Mouse (Mus musculus) forebrain, postnatal 0 days (tissue): ENCODE results near the gene Rflnb. TPM values are rescaled to one million over a fixed set of nuclear protein-coding genes. Genes with fewer than 3 reads are reported as not detected.

Experiments used
- ATAC-seq: fragments of 200-750 bp; cut with Nextera tagmentation; 2 replicates; pipeline ENCODE4 v1.8.0; 2017; ENCODE audit warnings: mild to moderate bottlenecking, moderate library complexity
- DNase-seq: peaks from one replicate; pipeline ENCODE4 v3.0.0-alpha.2; 2015
- H3K27ac ChIP-seq: fragments of 300-500 bp; sonication (generic); 2 replicates; pipeline ENCODE4 v1.5.1; 2014; ENCODE audit warnings: low read depth, mild to moderate bottlenecking, antibody characterized with exemption, low read length, moderate library complexity, mixed read lengths
- H3K27me3 ChIP-seq: fragments of 300-500 bp; sonication (generic); 2 replicates; pipeline ENCODE4 v1.6.1; 2014; ENCODE audit warnings: mild to moderate bottlenecking, low read length, mixed read lengths; ENCODE audit not compliant: insufficient read depth
- H3K36me3 ChIP-seq: fragments of 300-500 bp; sonication (generic); 2 replicates; pipeline ENCODE4 v1.6.1; 2014; ENCODE audit warnings: mild to moderate bottlenecking, moderate library complexity; ENCODE audit not compliant: insufficient read depth
- H3K4me1 ChIP-seq: fragments of 300-500 bp; sonication (generic); 2 replicates; pipeline ENCODE4 v1.6.1; 2014; ENCODE audit warnings: antibody characterized with exemption; ENCODE audit not compliant: insufficient read depth
- H3K4me2 ChIP-seq: fragments of 300-500 bp; sonication (generic); 2 replicates; pipeline ENCODE4 v1.6.1; 2014; ENCODE audit warnings: low read depth, mild to moderate bottlenecking, moderate library complexity
- H3K4me3 ChIP-seq: fragments of 300-500 bp; sonication (generic); 2 replicates; pipeline ENCODE4 v1.5.1; 2014; ENCODE audit warnings: low read depth, low read length, mixed read lengths
- H3K9ac ChIP-seq: fragments of 300-500 bp; sonication (generic); 2 replicates; pipeline ENCODE4 v1.6.1; 2014; ENCODE audit warnings: mild to moderate bottlenecking
- H3K9me3 ChIP-seq: fragments of 300-500 bp; sonication (generic); 2 replicates; pipeline ENCODE4 v1.6.1; 2016; ENCODE audit warnings: low read length
- CTCF ChIP-seq: sonication (generic); IDR thresholded peaks from 2 replicates; pipeline ENCODE4 v1.5.1; 2016; ENCODE audit warnings: antibody characterized with exemption, control low read depth, low read depth
- WGBS: fragments of 180-500 bp; shearing (Covaris S2); extraction: QIAGEN DNeasy Blood & Tissue Kit; methylation state at CpG from one replicate; pipeline ENCODE4 v1.1.7; 2014; 5-methylcytosine and 5-hydroxymethylcytosine counted together
- polyA plus RNA-seq: library from polyadenylated mRNA; unstranded; fragments of >200 nt; fragmentation: Nextera tagmentation; extraction: Ambion mirVana; gene quantifications from 2 replicates; pipeline ENCODE4 v1.2.1, GENCODE M21; 2015
- total RNA-seq: library from RNA; depleted of rRNA; stranded (reverse); fragments of >200 nt; gene quantifications from 2 replicates; pipeline ENCODE4 v1.2.3, GENCODE M21; 2014

Gene Rflnb
- total and polyA plus RNA-seq, 2 experiments from 2014 or later: 12.7 to 14.0 TPM

- H3K27ac ChIP-seq: no peak overlapping the region
- no peaks in the 10 kb centered on the region for H3K9me3 ChIP-seq
- H3K9ac ChIP-seq: no peak overlapping the region
- 79% methylated on average over 6 of the region's 6 CpGs for WGBS
- H3K4me2 ChIP-seq: no peak overlapping the region
- peaks cover 3% of the 10 kb centered on the region; the same call in 1 of the 2 replicates for H3K4me1 ChIP-seq
- TF ChIP-seq CTCF: no peak
- H3K27me3 ChIP-seq: no peaks in the 10 kb centered on the region
- DNase-seq: no peak
- peaks cover 14% of the 10 kb centered on the region for H3K36me3 ChIP-seq
- no peak overlapping the region for H3K4me3 ChIP-seq
- no peak for ATAC-seq
These were observed 17.8 kb upstream of the Rflnb start for GRCm38 (mm10) chr11:76045367-76045766.

DNA sequence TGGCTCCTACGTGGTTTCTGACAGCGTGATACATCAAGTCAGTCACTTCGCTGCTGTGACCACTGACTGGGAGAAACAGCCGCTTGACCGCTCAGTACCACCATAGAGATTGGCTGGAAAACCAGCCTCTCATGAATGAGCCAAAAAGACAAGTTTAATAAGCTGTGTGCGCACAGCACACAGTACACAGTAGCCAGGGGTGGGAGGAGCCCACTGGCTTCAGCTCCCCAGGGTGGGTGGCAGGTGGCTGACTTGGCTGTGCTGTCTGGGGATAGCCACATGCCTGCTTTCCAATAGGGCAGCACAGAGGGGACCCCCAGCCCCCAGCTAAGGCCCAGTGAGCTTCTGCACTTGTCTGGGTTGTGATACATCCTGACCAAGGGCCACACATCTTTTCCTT lies 16.9 kb upstream of the Rflnb start:
- ATAC-seq: 0 out of 2 replicates have a peak, but pooled peaks have one; percentile 42

GRCm38 (mm10) chr11:76042882-76043281 lies 15.3 kb upstream of the Rflnb start:
- no peak overlapping the region for H3K9ac ChIP-seq
- peaks cover 3% of the 10 kb centered on the region; the same call in 1 of the 2 replicates for H3K4me1 ChIP-seq
- H3K36me3 ChIP-seq: peaks cover 14% of the 10 kb centered on the region
- H3K27ac ChIP-seq: peak overlapping the region; percentile 37; the same call in 1 of the 2 replicates
- no peak overlapping the region for H3K4me2 ChIP-seq
- ATAC-seq: peak; percentile 78
- TF ChIP-seq CTCF: no peak
- WGBS: 34% methylated on average over 5 of the region's 5 CpGs
- H3K27me3 ChIP-seq: no peaks in the 10 kb centered on the region
- DNase-seq: peak; percentile 48
- no peaks in the 10 kb centered on the region for H3K9me3 ChIP-seq
- H3K4me3 ChIP-seq: no peak overlapping the region

More for the DNA sequence above, 16.9 kb upstream of the Rflnb start:
- Histone ChIP-seq H3K4me2 (no peak overlapping the region), H3K27ac (no peak overlapping the region), H3K9me3 (no peaks in the 10 kb centered on the region), H3K36me3 (peaks cover 14% of the 10 kb centered on the region), H3K9ac (no peak overlapping the region), H3K4me1 (peaks cover 3% of the 10 kb centered on the region; the same call in 1 of the 2 replicates), H3K4me3 (no peak overlapping the region), H3K27me3 (no peaks in the 10 kb centered on the region)
- TF ChIP-seq CTCF: no peak
- no peak for DNase-seq
- 88% methylated on average over 6 of the region's 6 CpGs for WGBS

DNA sequence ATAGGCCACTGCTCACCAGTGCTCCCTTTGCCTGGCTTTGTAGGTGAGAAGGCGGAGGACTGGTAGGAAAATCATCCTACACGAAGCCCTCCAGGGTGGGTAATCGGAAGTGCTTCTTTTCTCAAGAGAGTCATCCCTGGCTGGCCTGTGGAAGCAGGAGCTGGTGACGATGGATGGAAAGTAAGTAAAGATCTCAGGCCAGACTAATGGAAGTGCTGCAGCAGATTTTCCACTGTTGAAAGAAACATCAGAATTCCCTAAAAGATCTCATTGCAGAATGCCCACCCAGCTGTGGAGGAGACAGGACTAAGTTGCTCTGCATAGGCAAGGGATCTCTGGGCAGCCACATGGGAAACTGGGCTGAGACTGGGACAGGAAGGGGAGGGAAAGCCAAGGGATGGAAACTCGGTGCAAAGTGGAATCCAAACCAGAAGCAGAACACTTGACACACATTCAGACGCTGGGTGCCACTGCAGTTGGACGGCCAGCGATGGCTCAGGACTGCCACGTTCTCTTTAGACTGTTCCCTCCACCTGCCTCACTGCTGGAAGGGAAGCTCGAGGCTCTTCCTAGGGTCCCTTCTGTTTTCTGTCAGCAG lies 14.6 kb upstream of the Rflnb start:
- Histone ChIP-seq H3K4me2 (no peak overlapping the region), H3K4me1 (peaks cover 3% of the 10 kb centered on the region; the same call in 1 of the 2 replicates), H3K4me3 (no peak overlapping the region), H3K27ac (peak overlapping the region; percentile 46; the same call in 1 of the 2 replicates), H3K9me3 (no peaks in the 10 kb centered on the region), H3K9ac (no peak overlapping the region), H3K27me3 (no peaks in the 10 kb centered on the region), H3K36me3 (peaks cover 14% of the 10 kb centered on the region)
- TF ChIP-seq CTCF: no peak
- DNase-seq (no peak), ATAC-seq (no peak)
- WGBS: 64% methylated on average over 10 of the region's 10 CpGs

GRCm38 (mm10) chr11:76040761-76041376 lies 13.3 kb upstream of the Rflnb start:
- TF ChIP-seq CTCF: no peak
- Histone ChIP-seq H3K27ac (no peak overlapping the region), H3K36me3 (0 out of 2 replicates have a peak, but pooled peaks cover under 1% of the 10 kb centered on the region), H3K9ac (no peak overlapping the region), H3K4me3 (no peak overlapping the region), H3K27me3 (no peaks in the 10 kb centered on the region), H3K4me2 (no peak overlapping the region), H3K9me3 (no peaks in the 10 kb centered on the region), H3K4me1 (peaks cover 3% of the 10 kb centered on the region; the same call in 1 of the 2 replicates)
- 52% methylated on average over 4 of the region's 4 CpGs for WGBS
- ATAC-seq: no peak
- no peak for DNase-seq

DNA sequence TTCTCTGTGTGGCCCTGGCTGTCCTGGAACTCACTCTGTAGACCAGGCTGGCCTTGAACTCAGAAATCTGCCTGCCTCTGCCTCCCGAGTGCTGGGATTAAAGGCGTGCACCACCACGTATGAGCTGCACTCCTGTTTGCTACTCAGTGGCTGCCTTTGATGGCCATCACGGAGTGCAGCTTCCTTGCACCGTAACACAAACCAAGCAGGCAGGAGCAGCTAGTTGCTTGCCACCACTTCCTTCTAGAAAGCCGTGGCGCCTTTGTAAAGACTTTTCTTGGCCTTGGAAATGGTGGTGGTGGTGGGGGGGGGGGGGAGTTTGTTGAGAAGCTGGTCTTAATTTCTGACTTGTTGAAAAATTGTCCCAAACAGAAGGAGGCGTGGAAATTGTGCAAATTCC lies 12.5 kb upstream of the Rflnb start:
- Histone ChIP-seq H3K4me1 (peaks cover 3% of the 10 kb centered on the region; the same call in 1 of the 2 replicates), H3K9me3 (no peaks in the 10 kb centered on the region), H3K36me3 (no peaks in the 10 kb centered on the region), H3K27me3 (no peaks in the 10 kb centered on the region), H3K4me2 (no peak overlapping the region), H3K4me3 (no peak overlapping the region), H3K27ac (no peak overlapping the region), H3K9ac (no peak overlapping the region)
- ATAC-seq (no peak), DNase-seq (no peak)
- 88% methylated on average over 8 of the region's 8 CpGs for WGBS
- TF ChIP-seq CTCF: no peak

- ATAC-seq (no peak), DNase-seq (no peak)
- no peak for TF ChIP-seq CTCF
- H3K9ac ChIP-seq: no peak overlapping the region
- no peak overlapping the region for H3K27ac ChIP-seq
- 85% methylated on average over 3 of the region's 3 CpGs for WGBS
- H3K27me3 ChIP-seq: no peaks in the 10 kb centered on the region
- no peaks in the 10 kb centered on the region for H3K9me3 ChIP-seq
- no peak overlapping the region for H3K4me3 ChIP-seq
- no peaks in the 10 kb centered on the region for H3K36me3 ChIP-seq
- no peak overlapping the region for H3K4me2 ChIP-seq
- H3K4me1 ChIP-seq: peaks cover 3% of the 10 kb centered on the region; the same call in 1 of the 2 replicates
These were observed 11.9 kb upstream of the Rflnb start for GRCm38 (mm10) chr11:76039271-76040053.
